Mouse (Mus musculus): ENCODE measurements at regions not wholly inside any gene's neighbourhood (a gene's known extent, or its start where the extent isn't known, plus 50 kb on each side); places are given as distances from the start of the nearest gene placed in this dataset.
A peak's percentile ranks its signal among the peaks of the same experiment; 100 is the strongest.

DNA sequence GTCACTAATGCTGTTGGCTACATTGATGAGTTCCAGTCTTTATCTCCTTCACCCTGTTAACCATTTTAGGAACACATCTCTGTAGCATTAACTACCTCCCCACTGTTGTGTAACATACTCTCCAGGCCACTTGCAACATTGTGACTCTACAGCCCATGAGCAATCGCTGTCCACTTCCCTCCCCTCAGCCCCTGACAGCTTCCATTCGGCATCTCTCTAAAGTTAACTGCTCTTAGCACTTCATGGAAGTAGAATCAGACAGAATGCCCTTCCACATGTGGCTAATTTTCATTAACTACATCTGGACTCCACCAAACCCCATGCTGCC is 208.3 kb downstream of the Bcl2l11 start:
- Histone ChIP-seq H3K9ac (ENCODE audit: low read depth, low read length) (no peak overlapping the region), H3K27me3 (ENCODE audit: control insufficient read depth, insufficient read depth, low read depth, low read length) (no peaks in the 10 kb centered on the region), H3K9me3 (replicated peaks; ENCODE audit: control insufficient read depth, low read length) (no peaks in the 10 kb centered on the region), H3K27ac (ENCODE audit: low read length) (no peak overlapping the region), H3K4me2 (ENCODE audit: low read depth, low read length) (no peak overlapping the region), H3K36me3 (ENCODE audit: control insufficient read depth, insufficient read depth) (no peaks in the 10 kb centered on the region), H3K4me1 (ENCODE audit: control insufficient read depth, low read depth, low read length) (no peaks in the 10 kb centered on the region; the same call in none of the 2 replicates), H3K4me3 (ENCODE audit: low read depth, low read length) (no peak overlapping the region)
- no peak for ATAC-seq (ENCODE audit: low read depth)
- 48% methylated on average over 2 of the region's 2 CpGs for WGBS (ENCODE audit: insufficient replicate concordance)

DNA sequence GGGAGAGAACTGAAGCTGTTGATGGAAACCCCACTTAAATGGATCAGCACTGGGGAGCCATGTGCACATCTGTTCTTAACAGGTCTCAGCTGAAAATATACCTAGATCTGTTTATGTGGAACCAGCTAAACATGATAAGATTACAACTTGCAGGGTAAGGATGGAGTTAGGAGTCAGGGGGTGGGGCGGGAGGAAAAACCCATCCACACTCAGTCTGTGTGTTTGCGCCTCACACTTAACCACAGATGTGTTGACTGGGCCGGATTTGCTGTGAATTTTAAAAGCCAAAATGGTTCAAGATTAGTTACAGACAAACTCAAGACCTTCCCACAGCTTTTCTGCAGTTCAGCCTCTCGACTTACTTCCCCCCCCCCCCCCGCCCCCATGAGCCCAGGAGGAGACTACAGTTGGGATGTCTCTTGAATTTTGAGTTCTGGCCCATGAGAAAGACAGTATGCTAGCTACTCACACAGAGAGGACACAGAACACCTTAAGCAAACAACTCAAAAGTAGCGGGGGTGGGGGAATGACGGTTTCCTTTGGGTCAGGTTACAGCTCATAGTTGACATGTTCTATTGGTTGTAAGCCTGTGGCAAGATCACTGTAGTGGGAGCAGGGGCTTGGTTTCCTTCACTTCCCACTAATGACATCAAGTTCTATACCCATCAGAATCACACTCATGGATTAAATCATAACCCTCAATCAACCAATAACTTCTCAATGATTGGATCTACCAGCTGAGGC is 209.1 kb downstream of the Bcl2l11 start:
- Histone ChIP-seq H3K9ac (ENCODE audit: low read depth, low read length) (no peak overlapping the region), H3K4me3 (ENCODE audit: low read depth, low read length) (no peak overlapping the region), H3K27ac (ENCODE audit: low read length) (no peak overlapping the region), H3K27me3 (ENCODE audit: control insufficient read depth, insufficient read depth, low read depth, low read length) (no peaks in the 10 kb centered on the region), H3K4me2 (ENCODE audit: low read depth, low read length) (no peak overlapping the region), H3K9me3 (replicated peaks; ENCODE audit: control insufficient read depth, low read length) (no peaks in the 10 kb centered on the region), H3K36me3 (ENCODE audit: control insufficient read depth, insufficient read depth) (no peaks in the 10 kb centered on the region), H3K4me1 (ENCODE audit: control insufficient read depth, low read depth, low read length) (peaks cover 3% of the 10 kb centered on the region)
- ATAC-seq (ENCODE audit: low read depth) = no peak; the same call in 1 of the 2 replicates
- WGBS (ENCODE audit: insufficient replicate concordance) = 48% methylated on average over 7 of the region's 7 CpGs

DNA sequence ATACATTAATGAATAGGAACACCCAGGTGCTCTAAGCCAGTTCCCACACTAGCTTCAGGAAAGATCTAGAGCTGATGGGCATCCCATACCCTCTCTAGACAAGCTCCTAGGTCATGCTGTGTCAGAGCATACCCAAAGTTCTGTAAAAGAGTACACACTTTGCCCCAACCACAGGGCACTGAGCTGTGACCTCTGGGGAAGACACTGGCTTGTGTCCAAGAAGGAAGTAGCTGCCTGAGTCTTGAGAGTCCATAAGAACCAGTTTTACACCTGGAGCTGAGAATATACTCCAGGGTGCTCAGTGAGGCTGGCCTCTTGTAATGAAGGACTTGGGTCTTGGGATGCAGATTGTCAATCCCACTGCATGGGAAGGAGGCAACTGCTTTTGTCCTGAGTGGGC is 211.4 kb downstream of the Bcl2l11 start:
- Histone ChIP-seq H3K27ac (ENCODE audit: low read length) (no peak overlapping the region), H3K9ac (ENCODE audit: low read depth, low read length) (no peak overlapping the region), H3K4me3 (ENCODE audit: low read depth, low read length) (no peak overlapping the region), H3K27me3 (ENCODE audit: control insufficient read depth, insufficient read depth, low read depth, low read length) (no peaks in the 10 kb centered on the region), H3K4me2 (ENCODE audit: low read depth, low read length) (no peak overlapping the region), H3K36me3 (ENCODE audit: control insufficient read depth, insufficient read depth) (no peaks in the 10 kb centered on the region), H3K9me3 (replicated peaks; ENCODE audit: control insufficient read depth, low read length) (no peaks in the 10 kb centered on the region), H3K4me1 (ENCODE audit: control insufficient read depth, low read depth, low read length) (peaks cover 3% of the 10 kb centered on the region)
- ATAC-seq (ENCODE audit: low read depth) = no peak; the same call in 1 of the 2 replicates

DNA sequence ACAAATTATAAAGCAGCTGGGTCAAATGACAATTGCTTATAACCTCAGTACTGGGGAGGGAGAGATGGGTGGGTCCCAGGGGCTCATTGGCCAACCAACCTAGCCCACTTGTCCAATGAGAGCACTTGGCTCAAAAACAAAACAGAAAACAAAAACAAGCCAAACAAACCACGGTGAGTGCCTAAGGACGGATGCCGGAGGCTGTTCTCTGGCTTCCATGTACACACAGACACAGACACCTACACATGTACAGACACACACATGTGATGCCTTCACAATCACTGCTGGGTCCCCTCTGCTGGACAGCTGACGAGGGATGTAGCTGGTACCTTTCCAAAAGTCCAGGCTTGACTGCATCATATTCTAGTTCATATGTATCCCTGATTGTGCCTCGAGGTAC is 212.0 kb downstream of the Bcl2l11 start:
- Histone ChIP-seq H3K9ac (ENCODE audit: low read depth, low read length) (no peak overlapping the region), H3K27ac (ENCODE audit: low read length) (no peak overlapping the region), H3K4me2 (ENCODE audit: low read depth, low read length) (no peak overlapping the region), H3K9me3 (replicated peaks; ENCODE audit: control insufficient read depth, low read length) (no peaks in the 10 kb centered on the region), H3K27me3 (ENCODE audit: control insufficient read depth, insufficient read depth, low read depth, low read length) (no peaks in the 10 kb centered on the region), H3K4me3 (ENCODE audit: low read depth, low read length) (no peak overlapping the region), H3K4me1 (ENCODE audit: control insufficient read depth, low read depth, low read length) (peaks cover 3% of the 10 kb centered on the region), H3K36me3 (ENCODE audit: control insufficient read depth, insufficient read depth) (no peaks in the 10 kb centered on the region)
- ATAC-seq (ENCODE audit: low read depth) = no peak
- 72% methylated on average over 5 of the region's 5 CpGs for WGBS (ENCODE audit: insufficient replicate concordance)

DNA sequence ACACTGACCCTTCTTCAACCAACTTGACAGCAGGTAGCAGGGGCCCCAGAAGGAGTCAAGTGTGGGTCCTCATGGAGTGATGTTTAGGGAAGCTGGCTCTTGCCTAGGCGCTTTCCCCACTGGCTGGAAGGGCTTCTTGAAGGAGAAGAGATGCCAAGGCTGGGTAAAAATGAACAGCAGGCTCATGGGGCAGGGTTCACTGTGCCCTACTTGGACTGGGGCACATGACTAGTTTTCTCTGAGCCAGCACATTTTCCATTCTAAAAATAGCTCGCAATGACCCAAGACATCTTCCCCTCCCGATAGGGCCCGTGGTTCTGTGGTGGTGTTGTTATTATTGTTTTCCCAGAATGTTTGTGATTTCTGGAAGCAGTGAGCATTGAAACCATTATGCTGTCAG is 212.6 kb downstream of the Bcl2l11 start:
- H3K4me3 ChIP-seq (ENCODE audit: low read depth, low read length) = no peak overlapping the region
- no peaks in the 10 kb centered on the region for H3K9me3 ChIP-seq (replicated peaks; ENCODE audit: control insufficient read depth, low read length)
- 36% methylated on average over 4 of the region's 4 CpGs for WGBS (ENCODE audit: insufficient replicate concordance)
- H3K36me3 ChIP-seq (ENCODE audit: control insufficient read depth, insufficient read depth) = no peaks in the 10 kb centered on the region
- no peak overlapping the region for H3K4me2 ChIP-seq (ENCODE audit: low read depth, low read length)
- H3K9ac ChIP-seq (ENCODE audit: low read depth, low read length) = no peak overlapping the region
- no peaks in the 10 kb centered on the region for H3K27me3 ChIP-seq (ENCODE audit: control insufficient read depth, insufficient read depth, low read depth, low read length)
- peaks cover 3% of the 10 kb centered on the region for H3K4me1 ChIP-seq (ENCODE audit: control insufficient read depth, low read depth, low read length)
- H3K27ac ChIP-seq (ENCODE audit: low read length) = no peak overlapping the region
- ATAC-seq (ENCODE audit: low read depth) = no peak

DNA sequence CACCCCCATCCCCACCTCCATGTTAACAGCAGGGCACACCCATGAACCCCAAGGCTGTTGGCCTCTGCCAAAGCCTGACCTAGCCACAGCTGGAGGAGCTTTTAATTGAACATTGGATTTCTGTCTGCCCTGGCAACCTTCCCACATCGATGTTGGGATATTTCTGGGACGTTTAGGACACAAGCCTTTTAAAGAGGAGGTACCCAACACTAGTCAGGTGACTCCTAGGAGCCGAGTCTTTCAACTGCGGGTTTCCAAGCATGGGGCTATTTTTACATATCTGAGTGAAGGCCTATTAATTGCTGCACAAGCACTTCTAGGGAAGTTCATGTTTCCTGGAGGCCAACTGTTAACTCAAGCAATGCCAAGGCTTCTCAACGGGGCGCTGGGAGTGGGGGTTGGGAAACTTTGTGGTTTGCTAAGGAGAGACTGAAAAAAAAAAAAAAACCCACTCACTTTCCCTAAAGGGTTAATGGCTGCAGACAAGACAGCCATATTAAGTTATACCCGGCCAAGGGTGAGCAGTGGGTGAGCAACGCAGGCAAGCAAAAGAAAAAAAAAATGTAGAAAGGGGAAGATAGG is 213.3 kb downstream of the Bcl2l11 start:
- Histone ChIP-seq H3K27me3 (ENCODE audit: control insufficient read depth, insufficient read depth, low read depth, low read length) (no peaks in the 10 kb centered on the region), H3K27ac (ENCODE audit: low read length) (no peak overlapping the region; the same call in 1 of the 2 replicates), H3K36me3 (ENCODE audit: control insufficient read depth, insufficient read depth) (no peaks in the 10 kb centered on the region), H3K9me3 (replicated peaks; ENCODE audit: control insufficient read depth, low read length) (no peaks in the 10 kb centered on the region), H3K9ac (ENCODE audit: low read depth, low read length) (no peak overlapping the region), H3K4me2 (ENCODE audit: low read depth, low read length) (no peak overlapping the region), H3K4me3 (ENCODE audit: low read depth, low read length) (no peak overlapping the region), H3K4me1 (ENCODE audit: control insufficient read depth, low read depth, low read length) (peaks cover 3% of the 10 kb centered on the region)
- ATAC-seq (ENCODE audit: low read depth) = peak; percentile 26
- WGBS (ENCODE audit: insufficient replicate concordance) = 6% methylated on average over 8 of the region's 8 CpGs

DNA sequence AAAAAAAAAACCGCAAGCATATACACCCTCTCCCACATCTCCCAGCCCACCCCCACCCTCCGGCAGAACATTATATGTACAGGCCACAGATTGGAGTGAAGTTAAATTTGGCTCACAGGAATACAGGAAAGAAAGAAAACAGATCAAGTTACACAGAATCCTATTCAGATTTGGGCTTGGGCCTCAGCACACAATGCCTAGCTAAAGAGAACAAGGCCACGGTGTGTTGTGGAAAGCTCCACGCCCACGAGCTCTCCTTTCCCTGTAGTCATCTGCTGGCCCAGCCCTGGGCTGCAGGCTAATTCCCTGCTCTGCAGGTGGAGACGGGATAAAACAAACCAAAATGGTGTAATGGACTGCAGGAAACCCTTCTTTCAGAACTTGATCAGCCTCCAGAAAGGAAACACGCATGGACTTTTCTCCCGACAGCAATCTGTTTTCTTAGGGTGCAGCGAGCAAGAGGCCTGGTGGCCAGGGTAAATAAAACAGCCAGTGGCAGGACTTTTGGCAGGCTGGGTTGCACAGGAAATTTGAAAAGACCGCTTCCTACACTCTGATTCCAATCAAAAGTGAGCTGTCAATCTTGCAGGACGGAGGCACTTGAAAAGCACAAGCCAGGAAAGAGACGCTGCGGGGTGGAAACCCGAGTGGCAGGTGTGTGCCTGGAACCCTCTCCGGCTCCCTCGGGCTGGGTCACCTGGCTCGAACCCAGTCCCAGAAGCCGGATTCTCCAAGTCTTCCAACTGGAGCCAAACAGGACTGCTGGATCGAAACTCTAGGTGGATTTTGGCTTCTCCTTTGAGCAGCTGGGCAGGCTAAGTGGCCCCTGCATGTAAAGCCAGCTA is 214.0 kb downstream of the Bcl2l11 start:
- no peak overlapping the region for H3K4me3 ChIP-seq (ENCODE audit: low read depth, low read length)
- H3K4me2 ChIP-seq (ENCODE audit: low read depth, low read length) = no peak overlapping the region
- H3K9me3 ChIP-seq (replicated peaks; ENCODE audit: control insufficient read depth, low read length) = no peaks in the 10 kb centered on the region
- 18% methylated on average over 19 of the region's 19 CpGs for WGBS (ENCODE audit: insufficient replicate concordance)
- ATAC-seq (ENCODE audit: low read depth) = no peak
- no peak overlapping the region for H3K27ac ChIP-seq (ENCODE audit: low read length)
- no peaks in the 10 kb centered on the region for H3K27me3 ChIP-seq (ENCODE audit: control insufficient read depth, insufficient read depth, low read depth, low read length)
- no peaks in the 10 kb centered on the region for H3K36me3 ChIP-seq (ENCODE audit: control insufficient read depth, insufficient read depth)
- peaks cover 3% of the 10 kb centered on the region for H3K4me1 ChIP-seq (ENCODE audit: control insufficient read depth, low read depth, low read length)
- no peak overlapping the region for H3K9ac ChIP-seq (ENCODE audit: low read depth, low read length)

DNA sequence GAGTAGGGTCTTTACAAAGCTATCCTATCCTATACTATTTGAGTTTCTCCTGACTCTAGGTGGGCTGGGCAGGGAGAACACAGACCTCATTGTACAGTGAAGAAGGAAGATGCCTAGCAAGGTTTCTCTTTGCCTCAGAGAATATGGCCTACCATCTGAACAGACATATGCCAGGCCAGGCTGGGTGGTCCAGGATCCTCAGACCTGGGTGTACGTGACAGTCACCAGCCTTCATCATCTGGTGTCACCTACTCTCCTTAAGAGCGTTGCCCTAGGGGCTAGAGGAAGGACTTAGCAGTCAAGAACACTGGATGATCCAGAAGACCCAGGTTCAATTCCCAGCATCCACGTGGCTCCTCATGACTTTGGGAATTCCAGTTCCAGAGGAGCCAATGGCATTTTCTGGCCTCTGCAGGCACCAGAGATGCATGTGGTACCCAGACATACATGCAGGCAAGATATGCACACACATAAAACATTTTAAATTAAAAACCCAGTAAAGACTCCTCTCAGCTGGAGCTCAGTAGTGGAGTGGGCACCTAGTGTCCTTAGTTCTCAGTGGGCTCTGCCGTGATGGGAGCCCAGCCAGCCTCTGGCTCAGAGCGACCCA is 214.9 kb downstream of the Bcl2l11 start:
- Histone ChIP-seq H3K4me2 (ENCODE audit: low read depth, low read length) (no peak overlapping the region), H3K36me3 (ENCODE audit: control insufficient read depth, insufficient read depth) (no peaks in the 10 kb centered on the region), H3K4me3 (ENCODE audit: low read depth, low read length) (no peak overlapping the region), H3K27ac (ENCODE audit: low read length) (no peak overlapping the region), H3K27me3 (ENCODE audit: control insufficient read depth, insufficient read depth, low read depth, low read length) (no peaks in the 10 kb centered on the region), H3K9me3 (replicated peaks; ENCODE audit: control insufficient read depth, low read length) (no peaks in the 10 kb centered on the region), H3K4me1 (ENCODE audit: control insufficient read depth, low read depth, low read length) (peaks cover 3% of the 10 kb centered on the region), H3K9ac (ENCODE audit: low read depth, low read length) (no peak overlapping the region)
- no peak for ATAC-seq (ENCODE audit: low read depth)
- WGBS (ENCODE audit: insufficient replicate concordance) = 67% methylated on average over 5 of the region's 5 CpGs

DNA sequence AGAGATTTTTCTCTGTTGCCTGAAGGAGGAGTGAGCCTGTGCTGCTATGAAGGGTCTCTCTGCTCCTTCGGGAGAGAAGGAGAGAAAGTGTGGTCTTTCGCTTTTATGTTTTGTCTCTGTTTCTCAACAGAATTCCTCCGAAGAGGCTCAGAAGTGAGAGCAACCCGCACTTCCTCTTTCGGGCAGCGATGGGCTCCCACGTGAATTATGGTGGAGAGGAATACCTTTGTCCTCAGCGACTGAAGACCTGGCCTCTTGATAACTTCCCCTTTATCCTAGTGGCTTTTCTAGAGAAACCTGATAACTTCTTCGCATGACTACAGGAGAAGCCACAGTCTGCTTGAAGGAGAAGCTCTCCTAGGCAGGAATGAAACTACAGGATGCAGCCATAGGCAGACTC is 216.4 kb downstream of the Bcl2l11 start:
- WGBS (ENCODE audit: insufficient replicate concordance) = 26% methylated on average over 9 of the region's 9 CpGs
- peak overlapping the region; percentile 6; the same call in 1 of the 2 replicates for H3K4me2 ChIP-seq (ENCODE audit: low read depth, low read length)

More for the DNA sequence above, 216.4 kb downstream of the Bcl2l11 start:
- H3K4me1 ChIP-seq (ENCODE audit: control insufficient read depth, low read depth, low read length) = peaks cover 3% of the 10 kb centered on the region
- no peak for ATAC-seq (ENCODE audit: low read depth)
- no peak overlapping the region for H3K27ac ChIP-seq (ENCODE audit: low read length)
- H3K4me3 ChIP-seq (ENCODE audit: low read depth, low read length) = no peak overlapping the region
- no peak overlapping the region for H3K9ac ChIP-seq (ENCODE audit: low read depth, low read length)
- H3K9me3 ChIP-seq (replicated peaks; ENCODE audit: control insufficient read depth, low read length) = no peaks in the 10 kb centered on the region
- no peaks in the 10 kb centered on the region for H3K27me3 ChIP-seq (ENCODE audit: control insufficient read depth, insufficient read depth, low read depth, low read length)
- H3K36me3 ChIP-seq (ENCODE audit: control insufficient read depth, insufficient read depth) = no peaks in the 10 kb centered on the region

Data from liver, embryonic 16.5 days (tissue).